Mouse (Mus musculus): ENCODE data around the gene Mfap1b.

GRCm38 (mm10) chr2:121445117-121445516, 28.8 kb downstream of the Mfap1b start:
- TF ChIP-seq ZNF384 (IDR thresholded peaks at IDR 0.05; ENCODE audit: low read depth, low read length) (no peak), ZC3H11A (IDR thresholded peaks at IDR 0.05; ENCODE audit: borderline replicate concordance, low read depth, low read length) (no peak), HCFC1 (IDR thresholded peaks at IDR 0.05; ENCODE audit: borderline replicate concordance, insufficient read depth, low read length) (no peak)
